Mouse (Mus musculus) heart, embryonic 12.5 days (tissue): ENCODE measurements around the gene Tm9sf2. TPM values are rescaled to one million over a fixed set of nuclear protein-coding genes. Genes with fewer than 3 reads are reported as not detected.
"Not testable (repeated sequence)": the region's sequence is repeated elsewhere in the genome, so short reads cannot be mapped to it uniquely, and the experiment has no call there.

Source experiments
- ATAC-seq: fragments of 200-750 bp; cut with Nextera tagmentation; 2 replicates; pipeline ENCODE4 v1.8.0; 2017; ENCODE audit warnings: moderate TSS enrichment, moderate library complexity; ENCODE audit not compliant: insufficient number of reproducible peaks, low FRiP score
- H3K27ac ChIP-seq: fragments of 300-500 bp; sonication (generic); 2 replicates; pipeline ENCODE4 v1.5.1; 2016; ENCODE audit warnings: mild to moderate bottlenecking, moderate library complexity; ENCODE audit not compliant: poor library complexity, severe bottlenecking
- H3K27me3 ChIP-seq: fragments of 300-500 bp; sonication (generic); replicated peaks from 2 replicates; pipeline ENCODE4 v1.6.1; 2016; ENCODE audit warnings: mild to moderate bottlenecking, moderate library complexity
- H3K36me3 ChIP-seq: fragments of 300-500 bp; sonication (generic); 2 replicates; pipeline ENCODE4 v1.6.1; 2016; ENCODE audit warnings: mild to moderate bottlenecking, moderate library complexity
- H3K4me1 ChIP-seq: fragments of 300-500 bp; sonication (generic); replicated peaks from 2 replicates; pipeline ENCODE4 v1.6.1; 2016; ENCODE audit warnings: mild to moderate bottlenecking
- H3K4me2 ChIP-seq: fragments of 300-500 bp; sonication (generic); 2 replicates; pipeline ENCODE4 v1.6.1; 2016; ENCODE audit warnings: mild to moderate bottlenecking, moderate library complexity
- H3K4me3 ChIP-seq: fragments of 300-500 bp; sonication (generic); 2 replicates; pipeline ENCODE4 v1.5.1; 2016; ENCODE audit warnings: mild to moderate bottlenecking
- H3K9ac ChIP-seq: fragments of 300-500 bp; sonication (generic); 2 replicates; pipeline ENCODE4 v1.6.1; 2016; ENCODE audit warnings: mild to moderate bottlenecking, moderate library complexity
- H3K9me3 ChIP-seq: fragments of 300-500 bp; sonication (generic); replicated peaks from 2 replicates; pipeline ENCODE4 v1.6.1; 2016; ENCODE audit warnings: mild to moderate bottlenecking, moderate library complexity
- WGBS: fragments of 180-500 bp; shearing (Covaris S2); methylation state at CpG from one replicate; pipeline ENCODE4 v1.1.7; 2016; 5-methylcytosine and 5-hydroxymethylcytosine counted together
- polyA plus RNA-seq: library from polyadenylated mRNA; unstranded; fragments of >200 nt; fragmentation: Nextera tagmentation; extraction: Ambion mirVana; gene quantifications from 2 replicates; pipeline ENCODE4 v1.2.1, GENCODE M21; 2016

The Tm9sf2 gene
- 144 and 147 TPM in 2 replicates for polyA plus RNA-seq

DNA sequence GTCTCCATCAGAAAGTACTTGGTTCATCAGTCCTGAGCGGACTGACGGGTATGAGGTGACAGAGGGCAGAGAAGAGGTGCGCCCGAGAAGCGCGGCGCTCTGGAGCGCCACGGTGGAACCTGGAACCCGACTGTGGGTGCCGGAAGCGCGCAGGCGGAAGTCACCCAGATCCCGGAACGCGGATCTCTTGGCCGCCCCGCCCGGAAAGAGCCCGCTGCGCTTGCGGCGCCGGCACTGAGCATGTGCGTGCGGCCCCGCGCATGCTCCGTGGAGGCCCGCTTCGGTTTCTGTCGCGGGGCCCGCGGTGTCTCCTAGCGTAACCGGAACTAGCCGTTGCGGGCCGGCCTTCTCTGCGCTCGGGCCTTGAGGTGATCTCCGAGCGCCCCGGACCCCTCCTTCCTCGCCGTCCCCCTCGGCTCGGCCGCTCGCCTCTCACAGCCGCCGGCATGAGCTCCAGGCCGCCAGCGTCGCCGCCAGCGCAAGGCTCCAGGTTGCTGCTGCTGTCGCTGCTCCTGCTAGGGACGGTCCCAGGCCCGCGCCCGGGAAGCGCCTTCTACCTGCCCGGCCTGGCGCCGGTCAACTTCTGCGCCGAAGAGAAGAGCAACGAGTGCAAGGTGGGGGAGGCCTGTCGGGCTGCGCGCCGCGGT lies at the start of gene Tm9sf2:
TSS of gene Tm9sf2 (plus strand) at position 217 of the 647 bp plus-strand sequence.
- H3K36me3 ChIP-seq = no peaks in the 10 kb centered on the region; the same call in 1 of the 2 replicates
- H3K9ac ChIP-seq = peak within 1 kb of the TSS; percentile 99
- under 1% methylated on average over 76 of the region's 76 CpGs for WGBS
- H3K27ac ChIP-seq = peak within 1 kb of the TSS; percentile 94
- H3K4me3 ChIP-seq = peak within 1 kb of the TSS; percentile 98
- peak; percentile 94 for ATAC-seq
- 0 out of 2 replicates have a peak, but pooled peaks cover 2% of the 10 kb centered on the region for H3K9me3 ChIP-seq
- peak within 1 kb of the TSS; percentile 86 for H3K4me2 ChIP-seq
- H3K27me3 ChIP-seq = no peaks in the 10 kb centered on the region
- H3K4me1 ChIP-seq = peaks cover 36% of the 10 kb centered on the region

DNA sequence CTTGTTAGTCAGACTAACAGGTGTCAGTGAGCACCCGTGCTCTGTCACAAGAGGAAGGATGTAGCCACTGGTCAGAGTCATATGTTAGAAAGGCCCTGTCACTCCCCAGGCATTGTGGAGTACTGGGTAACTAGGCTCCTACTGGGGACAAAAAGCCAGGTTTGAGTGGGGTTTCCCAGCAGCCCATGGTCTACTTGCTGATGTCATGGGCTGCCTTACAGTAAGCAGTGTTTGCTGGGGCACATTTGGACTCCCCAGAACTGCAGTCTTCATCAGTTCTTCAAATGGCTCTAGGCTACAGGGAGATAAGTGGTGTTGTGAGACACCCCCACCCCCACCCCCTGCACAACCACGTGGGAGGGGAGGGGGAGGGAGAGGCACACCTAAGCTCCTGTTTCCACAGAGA lies 48.9 kb upstream of the Tm9sf2 start:
- peaks cover 4% of the 10 kb centered on the region; the same call in 1 of the 2 replicates for H3K4me1 ChIP-seq
- H3K27ac ChIP-seq = no peak overlapping the region
- H3K4me2 ChIP-seq = no peak overlapping the region
- 29% methylated on average over 2 of the region's 2 CpGs for WGBS
- H3K9me3 ChIP-seq = no peaks in the 10 kb centered on the region
- H3K4me3 ChIP-seq = no peak overlapping the region
- H3K36me3 ChIP-seq = no peaks in the 10 kb centered on the region
- H3K27me3 ChIP-seq = peaks cover 31% of the 10 kb centered on the region
- ATAC-seq = no peak
- no peak overlapping the region for H3K9ac ChIP-seq

DNA sequence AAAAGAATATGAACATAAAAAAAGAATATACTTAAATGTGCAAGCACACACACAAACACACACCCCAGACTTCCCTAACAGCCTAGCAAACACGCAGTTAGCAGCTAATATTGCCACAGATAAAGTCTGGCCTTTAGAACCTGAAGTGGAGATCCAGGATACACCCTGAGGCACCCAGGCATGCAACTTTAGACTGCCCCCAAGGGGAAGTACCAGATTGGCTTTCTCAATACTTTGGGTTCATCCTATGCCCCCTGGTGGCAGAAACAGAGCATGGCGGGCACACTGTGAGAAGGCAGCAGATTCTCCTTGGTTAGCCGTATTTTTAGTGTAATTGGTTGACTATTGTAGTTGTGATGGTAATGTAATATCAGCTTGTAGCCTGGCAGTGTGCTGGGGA lies 46.2 kb upstream of the Tm9sf2 start:
- no peak for ATAC-seq
- Histone ChIP-seq H3K4me1 (no peaks in the 10 kb centered on the region), H3K4me3 (no peak overlapping the region), H3K27me3 (peaks cover 57% of the 10 kb centered on the region), H3K4me2 (no peak overlapping the region), H3K9ac (no peak overlapping the region), H3K27ac (no peak overlapping the region), H3K9me3 (no peaks in the 10 kb centered on the region), H3K36me3 (no peaks in the 10 kb centered on the region)
- 11% methylated on average over 3 of the region's 3 CpGs for WGBS

DNA sequence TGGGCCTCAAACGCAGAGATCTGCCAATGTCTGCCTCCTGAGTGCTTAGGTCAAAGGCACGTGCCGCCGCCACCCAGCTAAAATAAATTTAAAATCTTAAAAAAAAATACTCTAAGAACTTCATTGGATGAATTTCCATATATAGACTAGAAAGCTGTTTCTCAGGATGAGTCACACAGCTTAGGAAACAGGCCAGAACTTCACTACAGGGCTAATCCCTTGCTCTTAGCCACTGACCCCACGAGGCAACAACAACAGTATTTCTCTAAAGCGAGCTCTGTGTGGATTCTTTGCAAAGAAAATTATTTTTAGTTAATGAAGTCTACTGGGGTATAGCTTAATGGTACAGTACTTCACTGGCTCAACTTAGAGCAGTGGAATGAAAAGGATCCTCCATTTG lies 45.5 kb upstream of the Tm9sf2 start:
- 85% methylated on average over 6 of the region's 6 CpGs for WGBS
- Histone ChIP-seq H3K4me3 (no peak overlapping the region), H3K4me2 (no peak overlapping the region), H3K27ac (no peak overlapping the region), H3K36me3 (no peaks in the 10 kb centered on the region), H3K9me3 (no peaks in the 10 kb centered on the region), H3K9ac (no peak overlapping the region), H3K27me3 (peaks cover 58% of the 10 kb centered on the region), H3K4me1 (no peaks in the 10 kb centered on the region)
- ATAC-seq = no peak

DNA sequence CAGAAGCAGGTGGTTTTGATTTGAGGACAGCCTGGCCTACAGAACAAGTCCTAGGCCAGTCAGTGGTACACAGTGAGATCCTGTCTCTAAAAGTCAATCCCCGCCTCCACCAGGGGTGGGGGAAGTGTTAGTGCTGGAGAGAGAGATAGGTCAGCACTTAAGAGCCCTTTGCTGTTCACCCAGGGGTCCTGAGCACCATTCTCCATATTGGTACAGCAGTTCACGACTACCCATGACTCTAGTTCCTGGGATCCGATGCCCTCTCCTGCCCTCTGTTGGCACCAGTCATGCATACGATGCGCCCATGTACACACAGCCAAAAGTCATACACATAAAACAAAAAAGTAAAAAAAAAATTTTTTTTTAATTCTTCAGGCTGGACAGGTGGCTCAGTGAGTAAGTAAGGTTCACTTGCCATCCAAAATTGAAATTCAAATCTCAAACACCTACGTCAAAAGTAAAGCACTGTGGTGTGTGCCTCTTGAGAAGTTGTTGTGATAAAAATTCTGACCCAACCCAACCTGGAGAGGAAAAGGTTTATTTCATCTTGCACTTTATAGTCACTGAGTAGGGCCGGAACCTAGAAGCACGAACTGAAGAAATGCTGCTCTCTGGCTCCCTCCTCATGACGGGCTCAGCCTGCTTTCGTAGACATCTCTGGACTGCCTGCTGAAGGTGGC lies 44.3 kb upstream of the Tm9sf2 start:
- Histone ChIP-seq H3K4me2 (no peak overlapping the region), H3K9me3 (no peaks in the 10 kb centered on the region), H3K27ac (no peak overlapping the region), H3K4me3 (no peak overlapping the region), H3K9ac (no peak overlapping the region), H3K36me3 (no peaks in the 10 kb centered on the region), H3K27me3 (peaks cover 69% of the 10 kb centered on the region), H3K4me1 (no peaks in the 10 kb centered on the region)
- no peak for ATAC-seq
- 80% methylated on average over 10 of the region's 10 CpGs for WGBS

DNA sequence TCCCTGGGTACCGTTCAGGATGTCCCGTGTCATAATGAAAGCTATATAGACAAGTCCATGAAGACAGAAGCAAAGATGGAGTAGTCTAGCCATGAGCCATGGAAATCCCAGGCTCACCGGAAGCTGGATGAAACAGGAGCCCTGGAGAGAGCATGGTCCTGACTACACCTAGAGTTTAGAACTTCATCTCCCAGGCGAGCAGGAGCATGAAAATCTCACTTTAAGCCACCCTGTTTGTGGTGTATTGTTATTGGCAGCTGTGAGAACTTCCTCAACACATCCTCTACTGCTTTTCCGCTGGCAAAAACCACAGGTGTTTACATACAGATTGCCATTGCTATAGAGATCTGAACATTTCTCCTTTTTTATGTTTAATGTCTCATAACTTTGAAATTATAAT lies 43.2 kb upstream of the Tm9sf2 start:
- Histone ChIP-seq H3K36me3 (no peaks in the 10 kb centered on the region), H3K27ac (no peak overlapping the region), H3K4me3 (no peak overlapping the region), H3K9me3 (no peaks in the 10 kb centered on the region), H3K27me3 (peaks cover 64% of the 10 kb centered on the region), H3K4me1 (peaks cover 3% of the 10 kb centered on the region), H3K9ac (no peak overlapping the region), H3K4me2 (no peak overlapping the region)
- WGBS = 74% methylated on average over 5 of the region's 5 CpGs
- no peak for ATAC-seq

DNA sequence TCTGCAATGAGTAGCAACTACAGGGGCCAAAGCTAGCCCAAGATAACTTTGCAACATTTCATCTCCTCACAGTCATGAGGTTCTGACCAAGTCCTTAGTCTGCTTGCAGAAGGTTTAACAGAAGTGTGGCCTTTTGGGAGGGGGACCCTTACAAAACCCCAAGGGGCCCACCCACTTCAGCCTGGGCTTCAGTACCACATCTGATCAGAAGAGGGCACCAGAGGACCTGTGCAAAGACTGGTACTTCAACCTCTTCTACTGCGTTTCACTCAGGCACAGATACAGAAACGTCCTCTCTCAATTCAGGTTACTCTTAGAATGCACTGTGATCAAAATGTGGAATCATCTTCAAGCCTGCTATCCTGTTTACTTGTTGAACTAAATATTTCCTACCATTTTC lies 42.3 kb upstream of the Tm9sf2 start:
- Histone ChIP-seq H3K27me3 (peaks cover 60% of the 10 kb centered on the region), H3K4me2 (no peak overlapping the region), H3K36me3 (no peaks in the 10 kb centered on the region), H3K27ac (no peak overlapping the region), H3K9me3 (no peaks in the 10 kb centered on the region), H3K4me3 (no peak overlapping the region), H3K9ac (no peak overlapping the region), H3K4me1 (peaks cover 12% of the 10 kb centered on the region)
- WGBS = 5% methylated on average over 2 of the region's 2 CpGs
- no peak for ATAC-seq

DNA sequence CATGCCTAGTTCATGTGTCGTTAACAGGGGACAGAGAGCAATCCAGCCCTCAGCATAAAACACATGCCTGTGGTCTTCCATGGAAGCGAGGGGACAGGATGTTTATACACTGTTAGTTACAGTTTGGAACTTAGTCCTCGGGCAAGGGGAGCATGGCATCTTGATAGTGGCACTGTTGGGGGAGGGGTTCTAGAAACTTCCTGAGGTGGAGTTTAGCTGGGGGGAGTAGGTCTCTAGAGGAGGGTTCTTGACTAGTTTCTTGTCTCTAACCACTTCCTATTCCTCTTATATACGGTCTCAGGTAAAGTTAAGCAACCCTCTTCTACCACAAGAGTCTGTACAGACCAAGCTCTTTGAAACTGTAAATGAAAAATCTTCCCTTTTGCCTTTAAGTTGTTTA lies 40.6 kb upstream of the Tm9sf2 start:
- Histone ChIP-seq H3K9ac (no peak overlapping the region), H3K27ac (no peak overlapping the region), H3K27me3 (peaks cover 75% of the 10 kb centered on the region), H3K9me3 (no peaks in the 10 kb centered on the region), H3K4me2 (no peak overlapping the region), H3K4me1 (peaks cover 21% of the 10 kb centered on the region), H3K4me3 (no peak overlapping the region), H3K36me3 (no peaks in the 10 kb centered on the region)
- 61% methylated on average over 4 of the region's 4 CpGs for WGBS
- no peak for ATAC-seq

DNA sequence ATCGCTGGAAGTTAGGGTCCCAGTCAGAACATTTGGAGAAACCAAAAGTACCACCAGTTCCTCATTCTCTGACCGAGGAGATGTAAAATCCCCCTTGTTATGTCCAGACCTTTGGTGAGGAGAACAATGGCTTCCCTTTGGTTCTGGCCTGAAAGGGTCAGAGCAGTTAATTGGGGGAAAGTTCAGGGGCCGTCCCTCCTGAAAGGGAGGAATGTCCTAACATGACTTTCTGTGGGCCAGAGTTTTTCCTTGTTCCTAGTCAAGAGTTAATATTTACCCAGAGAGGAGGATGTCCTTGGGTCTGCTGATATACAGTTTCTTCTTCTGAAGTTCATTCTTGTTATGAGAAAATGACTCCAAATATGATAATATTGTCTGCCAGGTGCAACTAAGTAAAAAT lies 38.8 kb upstream of the Tm9sf2 start:
- not testable (repeated sequence) for H3K9me3 ChIP-seq, H3K4me3 ChIP-seq, H3K27ac ChIP-seq, H3K36me3 ChIP-seq, ATAC-seq, H3K9ac ChIP-seq, H3K4me2 ChIP-seq
- H3K27me3 ChIP-seq = peaks cover 82% of the 10 kb centered on the region
- 66% methylated on average over 3 of the region's 3 CpGs for WGBS
- peaks cover 21% of the 10 kb centered on the region for H3K4me1 ChIP-seq

DNA sequence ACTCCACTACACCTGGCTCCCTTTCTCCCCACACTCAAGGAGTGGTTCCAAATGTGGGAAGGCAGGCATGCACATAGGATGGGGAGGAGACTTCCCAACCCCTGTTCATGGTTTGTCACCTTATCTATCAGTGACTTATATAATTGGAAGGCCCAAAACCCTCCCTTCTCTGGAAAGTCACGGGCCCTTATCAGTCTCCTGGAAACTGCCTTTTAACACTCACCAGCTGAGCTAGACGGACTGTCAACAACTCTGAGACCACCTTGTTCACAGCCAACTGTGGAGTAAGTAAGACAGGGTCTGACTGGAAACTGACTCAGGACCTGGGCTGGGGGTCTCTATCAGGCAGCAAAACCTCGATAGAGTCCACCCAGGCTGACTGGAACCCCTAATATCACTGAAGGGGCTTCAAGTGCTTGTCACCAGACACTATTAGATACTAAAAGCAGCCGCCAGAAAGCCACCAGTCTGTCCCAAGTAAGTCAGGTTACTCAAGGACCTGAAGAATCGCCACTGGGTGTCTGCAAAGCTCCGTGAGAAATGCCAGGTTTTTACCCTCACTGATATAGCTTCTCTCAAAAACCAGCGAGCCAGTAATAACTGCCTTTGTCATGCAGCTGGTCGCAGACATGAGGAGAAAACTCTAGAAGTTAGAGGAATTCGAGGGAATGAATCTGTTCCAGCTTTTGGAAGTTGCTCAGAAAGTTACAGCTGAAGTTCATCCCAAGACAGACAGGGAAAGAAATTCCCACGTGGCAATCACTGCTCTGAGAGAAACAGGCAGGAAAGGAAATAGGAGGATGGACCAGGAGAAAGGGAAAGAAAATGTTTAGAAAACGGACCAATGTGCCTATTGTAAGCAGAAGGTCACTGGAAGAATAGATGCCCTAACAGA lies 37.8 kb upstream of the Tm9sf2 start:
- H3K27me3 ChIP-seq = peaks cover 83% of the 10 kb centered on the region
- H3K4me3 ChIP-seq = no peak overlapping the region
- H3K9ac ChIP-seq = no peak overlapping the region
- peaks cover 21% of the 10 kb centered on the region for H3K4me1 ChIP-seq
- no peaks in the 10 kb centered on the region for H3K36me3 ChIP-seq
- 14% methylated on average over 11 of the region's 11 CpGs for WGBS
- peak overlapping the region; percentile 24 for H3K4me2 ChIP-seq
- H3K27ac ChIP-seq = 0 out of 2 replicates have a peak overlapping the region, but pooled peaks have one; percentile 13
- H3K9me3 ChIP-seq = no peaks in the 10 kb centered on the region
- ATAC-seq = peak; percentile 65

DNA sequence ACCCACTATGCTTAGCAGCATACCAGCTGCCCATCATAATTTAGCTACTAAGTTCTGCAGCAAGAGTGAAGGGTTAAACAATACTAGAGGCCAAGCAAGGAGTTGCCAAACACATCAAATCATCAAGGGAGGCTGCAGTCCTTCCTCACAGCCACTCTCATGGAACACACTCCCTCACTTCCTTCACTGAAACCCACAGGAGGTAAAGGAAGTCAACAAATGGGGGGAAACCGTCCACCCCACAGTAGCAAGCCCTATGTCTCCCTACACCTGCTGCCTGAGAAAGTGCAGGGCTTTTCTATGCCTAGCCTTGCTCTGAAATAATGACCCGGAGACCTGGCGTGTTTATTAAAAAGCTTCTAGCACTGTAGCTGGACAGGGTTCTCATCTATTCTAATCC lies 36.9 kb upstream of the Tm9sf2 start:
- no peak overlapping the region for H3K4me3 ChIP-seq
- peaks cover 21% of the 10 kb centered on the region for H3K4me1 ChIP-seq
- no peak for ATAC-seq
- H3K36me3 ChIP-seq = no peaks in the 10 kb centered on the region
- H3K27me3 ChIP-seq = peaks cover 83% of the 10 kb centered on the region
- no peak overlapping the region for H3K9ac ChIP-seq
- 69% methylated on average over 3 of the region's 3 CpGs for WGBS
- no peak overlapping the region for H3K27ac ChIP-seq
- no peaks in the 10 kb centered on the region for H3K9me3 ChIP-seq
- H3K4me2 ChIP-seq = no peak overlapping the region
